Mouse (Mus musculus) heart, adult 2 months (tissue): Measurements from ENCODE around the gene Best1. TPM values are rescaled to one million over a fixed set of nuclear protein-coding genes. Genes with fewer than 3 reads are reported as not detected.

Experiments
- DNase-seq, 2 experiments: peaks; one replicate each; pipeline ENCODE4 v3.0.0; 2021
- H3K27ac ChIP-seq: fragments of 200-600 bp; 2 replicates; pipeline ENCODE4 v1.8.1; 2022
- H3K27me3 ChIP-seq: fragments of 200-500 bp; 2 replicates; pipeline ENCODE4 v1.6.1; 2012; ENCODE audit warnings: mild to moderate bottlenecking, low read length, inconsistent platforms, mixed read lengths; ENCODE audit not compliant: control insufficient read depth, insufficient read depth
- H3K36me3 ChIP-seq: fragments of 200-500 bp; 2 replicates; pipeline ENCODE4 v1.6.1; 2012; ENCODE audit warnings: low read length, inconsistent platforms; ENCODE audit not compliant: control insufficient read depth, insufficient read depth
- H3K4me1 ChIP-seq: fragments of 200-500 bp; 2 replicates; pipeline ENCODE4 v1.6.1; 2011; ENCODE audit warnings: low read length; ENCODE audit not compliant: control insufficient read depth, insufficient read depth
- H3K4me3 ChIP-seq: fragments of 200-600 bp; 2 replicates; pipeline ENCODE4 v1.8.1; 2022
- H3K79me2 ChIP-seq: fragments of 200-500 bp; replicated peaks from 2 replicates; pipeline ENCODE4 v1.6.1; 2012; ENCODE audit warnings: mild to moderate bottlenecking, inconsistent platforms, low read length, moderate library complexity, mixed read lengths; ENCODE audit not compliant: control insufficient read depth, insufficient read depth
- H3K9ac ChIP-seq: fragments of 200-500 bp; 2 replicates; pipeline ENCODE4 v1.6.1; 2012; ENCODE audit warnings: low read depth, mild to moderate bottlenecking, control low read depth, inconsistent platforms, low read length, mixed read lengths
- CTCF ChIP-seq: fragments of 200-600 bp; IDR thresholded peaks from 2 replicates; pipeline ENCODE4 v1.8.1; 2022; ENCODE audit warnings: antibody characterized with exemption, mild to moderate bottlenecking, moderate library complexity
- EP300 ChIP-seq: fragments of 200-500 bp; IDR thresholded peaks from 2 replicates; pipeline ENCODE4 v1.6.1; 2011; ENCODE audit warnings: low read depth, low read length, control low read depth; ENCODE audit not compliant: insufficient read depth
- POLR2A ChIP-seq: fragments of 200-500 bp; IDR thresholded peaks from 2 replicates; pipeline ENCODE4 v1.6.1; 2011; ENCODE audit warnings: mild to moderate bottlenecking, low read depth, low read length, control low read depth; ENCODE audit not compliant: insufficient read depth
- WGBS: fragments of 180-500 bp; shearing (Covaris S2); methylation state at CpG from one replicate; pipeline ENCODE4 v1.1.7; 2018; 5-methylcytosine and 5-hydroxymethylcytosine counted together
- intact Hi-C: fragments of 180-260 bp; cut with DNase I; formaldehyde crosslinking; loops from one replicate; pipeline ENCODE4 v1.15.1; 2025
- polyA plus RNA-seq: library from polyadenylated mRNA; depleted of rRNA; stranded (reverse); fragments of >200 nt; gene quantifications from 2 replicates; pipeline ENCODE4 v1.2.3, GENCODE M21; 2012
- total RNA-seq, 2 experiments: library from RNA; stranded (reverse); gene quantifications; 2 replicates each; pipeline ENCODE4 v1.2.3; 2021

Gene Best1
- total and polyA plus RNA-seq, 3 experiments = 0.10 to 0.45 (median 0.11) TPM

DNA sequence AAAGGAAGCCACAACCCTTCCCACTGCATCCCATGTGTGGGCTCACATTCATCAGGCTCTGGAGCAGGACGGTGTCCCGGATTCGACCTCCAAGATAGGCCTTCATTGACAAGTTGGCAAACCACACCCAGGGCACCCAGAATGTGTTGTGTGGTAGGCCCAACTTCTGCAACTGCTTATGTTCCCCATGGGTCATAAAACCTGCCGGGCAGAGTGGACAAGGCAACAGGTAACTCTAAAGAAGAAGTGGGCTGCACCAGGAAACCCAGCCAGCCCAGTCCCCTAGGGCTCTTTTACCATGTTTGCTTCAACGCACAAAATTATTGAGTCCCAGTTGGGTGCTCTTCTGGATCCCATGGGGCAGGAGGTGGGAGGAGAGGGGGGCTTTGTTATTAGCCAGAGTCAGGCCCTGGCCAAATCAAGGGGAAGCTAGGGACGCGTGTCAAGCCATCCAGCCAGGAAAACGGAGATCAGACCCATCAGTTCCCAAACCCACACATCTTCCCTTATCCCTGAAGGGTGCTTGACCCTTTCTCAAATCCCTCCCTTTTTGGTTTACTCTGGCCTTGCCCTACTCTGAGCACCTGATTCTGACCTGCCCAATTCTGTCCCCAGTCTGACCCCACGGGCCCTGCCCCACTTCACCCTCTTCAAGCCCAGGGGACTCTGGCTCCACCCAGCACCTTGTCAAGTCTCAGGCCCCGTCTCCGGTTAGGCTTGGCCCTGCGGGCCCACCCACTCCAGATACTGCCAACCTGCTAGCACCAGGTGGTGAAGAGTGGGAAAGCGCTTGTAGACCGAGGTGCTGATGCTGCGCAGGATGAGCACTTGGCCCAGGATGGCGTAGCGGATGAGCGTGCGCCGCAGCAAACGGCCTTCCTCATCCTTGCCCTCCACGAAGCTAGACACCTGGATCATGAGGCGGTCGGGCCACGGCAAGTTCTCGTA lies 9.1 kb downstream of the Best1 start:
- Histone ChIP-seq H3K36me3 (no peaks in the 10 kb centered on the region), H3K27me3 (no peaks in the 10 kb centered on the region), H3K79me2 (no peaks in the 10 kb centered on the region), H3K4me1 (peaks cover 2% of the 10 kb centered on the region), H3K4me3 (no peak overlapping the region), H3K9ac (no peak overlapping the region), H3K27ac (no peak overlapping the region)
- no peak for DNase-seq
- TF ChIP-seq CTCF = no peak
- TF ChIP-seq POLR2A = no peak
- TF ChIP-seq EP300 = no peak
- intact Hi-C loops = no loop called here
- WGBS = 68% methylated on average over 26 of the region's 26 CpGs

DNA sequence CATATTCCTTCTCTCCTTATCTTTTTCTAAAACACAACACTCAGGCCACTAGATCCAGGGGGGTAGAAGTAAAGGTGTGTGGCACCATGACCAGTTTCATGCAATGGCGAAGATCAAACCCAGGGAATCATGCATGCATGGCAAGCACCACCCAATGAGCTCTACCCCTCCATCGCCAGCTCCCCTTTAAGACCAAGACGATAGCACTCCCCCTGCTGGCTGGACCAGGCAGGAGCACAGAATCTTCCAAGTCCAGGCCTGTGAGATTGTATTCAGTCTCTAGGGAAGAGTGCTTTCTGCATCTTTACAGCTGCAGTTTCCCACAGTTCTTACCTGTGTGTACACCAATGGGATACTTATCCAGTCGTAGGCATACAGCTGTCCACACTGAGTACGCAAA lies 10.1 kb downstream of the Best1 start:
- intact Hi-C loops = loop anchor here (1.0 kb wide), 1 partner anchor 75 kb away; no protein-coding TSS in a partner anchor
- TF ChIP-seq EP300 = peak; percentile 75; the same call in 1 of the 2 replicates
- TF ChIP-seq POLR2A = no peak
- peak; percentile 96 for TF ChIP-seq CTCF
- WGBS = 19% methylated on average over 5 of the region's 5 CpGs

DNA sequence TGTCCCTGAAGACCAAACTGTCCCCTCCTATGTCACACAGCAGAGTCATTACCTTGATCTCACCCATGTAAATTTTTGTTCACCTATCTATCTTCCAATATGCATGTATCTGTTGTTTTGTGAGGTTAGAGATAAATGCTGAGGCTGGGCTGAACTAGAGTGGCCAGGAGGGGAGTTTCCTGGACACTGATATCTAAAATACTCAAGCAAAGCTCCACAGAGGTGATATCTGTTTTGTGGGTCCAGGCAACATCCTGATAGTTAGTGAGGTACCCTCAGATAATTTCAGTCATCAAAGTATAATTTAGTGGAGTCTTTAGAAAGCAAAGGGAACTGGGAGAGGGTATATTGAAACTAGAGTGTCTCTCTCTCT lies 11.6 kb downstream of the Best1 start:
- intact Hi-C loops = no loop called here
- TF ChIP-seq CTCF (no peak), EP300 (no peak), POLR2A (no peak)
- Histone ChIP-seq H3K79me2 (no peaks in the 10 kb centered on the region), H3K4me3 (no peak overlapping the region), H3K27ac (no peak overlapping the region), H3K27me3 (no peaks in the 10 kb centered on the region), H3K4me1 (peaks cover 2% of the 10 kb centered on the region), H3K9ac (no peak overlapping the region), H3K36me3 (peaks cover 2% of the 10 kb centered on the region; the same call in 1 of the 2 replicates)
- DNase-seq = no peak

More for the DNA sequence above, 10.1 kb downstream of the Best1 start:
- Histone ChIP-seq H3K27me3 (no peaks in the 10 kb centered on the region), H3K4me3 (no peak overlapping the region), H3K4me1 (peaks cover 2% of the 10 kb centered on the region), H3K36me3 (no peaks in the 10 kb centered on the region), H3K9ac (no peak overlapping the region), H3K27ac (no peak overlapping the region), H3K79me2 (no peaks in the 10 kb centered on the region)
- peak; percentile 78 to 87 for DNase-seq

DNA sequence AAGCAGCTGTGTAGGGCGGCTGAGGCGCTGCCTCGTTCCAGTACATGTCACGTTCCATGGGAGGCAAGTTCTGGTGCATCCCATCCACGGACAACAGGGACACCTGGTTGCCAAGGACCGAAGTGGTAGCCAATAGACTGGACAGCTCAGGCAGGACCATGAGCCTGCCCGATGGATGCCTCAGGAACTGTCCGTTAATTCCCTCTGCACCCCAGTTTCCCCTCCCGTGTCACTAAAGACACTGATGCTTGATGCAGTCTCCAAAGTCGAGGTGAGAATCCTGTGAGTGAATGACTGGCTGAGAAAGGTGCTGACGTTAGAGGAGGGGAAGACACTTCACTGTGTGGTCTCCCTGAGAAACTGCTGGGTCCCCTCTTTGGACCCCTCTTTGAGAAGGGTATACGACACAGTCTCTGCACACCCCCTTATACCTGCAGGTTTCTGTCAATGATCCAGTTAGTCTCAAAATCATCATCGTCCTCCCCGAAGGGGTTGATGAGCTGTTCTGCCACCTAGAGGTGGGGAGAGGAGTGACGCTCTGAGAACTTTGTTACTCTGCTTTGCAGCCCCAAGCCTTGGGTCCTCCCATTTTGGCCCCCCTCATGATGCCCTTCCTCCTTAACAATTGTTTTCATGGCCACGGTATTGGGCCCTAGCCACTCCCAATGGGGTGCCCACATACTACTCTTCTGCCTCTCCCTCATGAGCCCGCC lies 12.1 kb downstream of the Best1 start:
- TF ChIP-seq EP300 = no peak
- TF ChIP-seq POLR2A = no peak
- peak; percentile 83 for TF ChIP-seq CTCF
- Histone ChIP-seq H3K4me1 (peaks cover 5% of the 10 kb centered on the region), H3K27me3 (no peaks in the 10 kb centered on the region), H3K27ac (no peak overlapping the region), H3K36me3 (peaks cover 2% of the 10 kb centered on the region), H3K9ac (no peak overlapping the region), H3K4me3 (no peak overlapping the region), H3K79me2 (no peaks in the 10 kb centered on the region)
- DNase-seq = peak in 1 of 2 experiments; percentile 36
- intact Hi-C loops = no loop called here
- WGBS = 62% methylated on average over 17 of the region's 17 CpGs

DNA sequence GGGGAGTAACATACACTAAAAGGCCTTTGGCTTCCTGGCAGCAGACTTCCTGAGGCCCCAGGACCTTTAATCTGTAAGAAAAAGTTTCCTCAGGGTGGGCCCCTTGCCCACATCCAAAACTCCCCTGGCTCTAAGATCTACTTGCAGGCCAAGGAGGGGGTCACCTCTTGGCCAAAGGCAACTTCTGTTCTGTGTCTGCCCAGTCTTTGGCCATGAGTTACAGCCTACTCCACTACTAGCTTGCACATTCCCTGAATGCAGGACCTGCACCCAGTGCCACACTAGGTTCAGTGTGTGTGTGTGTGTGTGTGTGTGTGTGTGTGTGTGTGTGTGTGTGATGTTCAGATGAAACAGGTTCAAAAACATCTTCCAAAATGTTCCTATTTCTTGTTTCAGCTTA lies 13.8 kb downstream of the Best1 start:
- H3K27me3 ChIP-seq = no peaks in the 10 kb centered on the region
- peaks cover 10% of the 10 kb centered on the region for H3K36me3 ChIP-seq
- H3K27ac ChIP-seq = no peak overlapping the region
- peaks cover 7% of the 10 kb centered on the region for H3K4me1 ChIP-seq
- TF ChIP-seq EP300 (no peak), CTCF (no peak), POLR2A (no peak)
- H3K79me2 ChIP-seq = 0 out of 2 replicates have a peak, but pooled peaks cover 1% of the 10 kb centered on the region
- no peak for DNase-seq
- intact Hi-C loops = no loop called here
- H3K4me3 ChIP-seq = no peak overlapping the region
- no peak overlapping the region for H3K9ac ChIP-seq

DNA sequence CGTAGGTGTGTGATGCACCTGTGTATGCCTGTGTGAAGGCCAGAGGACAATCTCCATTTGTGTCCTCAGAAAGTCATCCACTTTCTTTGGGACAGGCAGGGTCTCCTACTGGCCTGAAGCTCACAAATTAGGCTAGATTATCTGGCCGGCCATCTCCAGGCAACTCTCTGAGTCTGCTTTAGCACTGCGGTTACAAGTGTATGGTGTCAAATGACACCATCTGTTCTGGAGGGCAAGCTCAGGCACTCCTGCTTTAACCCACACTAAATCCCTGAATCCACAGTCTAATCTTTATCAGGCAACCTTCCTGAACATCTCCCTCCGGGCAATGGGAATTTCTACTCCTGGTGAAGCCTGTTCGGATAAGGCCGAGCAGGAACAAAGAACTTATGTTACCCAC lies 14.2 kb downstream of the Best1 start:
- no peak overlapping the region for H3K4me3 ChIP-seq
- 0 out of 2 replicates have a peak, but pooled peaks cover 1% of the 10 kb centered on the region for H3K79me2 ChIP-seq
- no peak overlapping the region for H3K9ac ChIP-seq
- no peak for DNase-seq
- TF ChIP-seq POLR2A = no peak
- TF ChIP-seq CTCF = no peak
- no peak for TF ChIP-seq EP300
- H3K36me3 ChIP-seq = peaks cover 10% of the 10 kb centered on the region
- H3K27ac ChIP-seq = no peak overlapping the region
- intact Hi-C loops = no loop called here
- H3K4me1 ChIP-seq = peaks cover 7% of the 10 kb centered on the region
- H3K27me3 ChIP-seq = no peaks in the 10 kb centered on the region
- WGBS = 53% methylated on average over 6 of the region's 6 CpGs
